Mouse (Mus musculus) testis, adult 2 months (tissue): ENCODE data around the gene Plvap.

Source experiments
- CTCF ChIP-seq: fragments of 200-500 bp; IDR thresholded peaks from 2 replicates; pipeline ENCODE4 v1.5.1; 2012; ENCODE audit warnings: low read depth, mild to moderate bottlenecking, inconsistent platforms, low read length, moderate library complexity; ENCODE audit not compliant: control insufficient read depth, insufficient read depth, insufficient replicate concordance
- POLR2A ChIP-seq: fragments of 200-500 bp; IDR thresholded peaks from 2 replicates; pipeline ENCODE4 v1.6.1; 2012; ENCODE audit warnings: low read depth, mild to moderate bottlenecking, inconsistent platforms, low read length, moderate library complexity; ENCODE audit not compliant: control insufficient read depth

DNA sequence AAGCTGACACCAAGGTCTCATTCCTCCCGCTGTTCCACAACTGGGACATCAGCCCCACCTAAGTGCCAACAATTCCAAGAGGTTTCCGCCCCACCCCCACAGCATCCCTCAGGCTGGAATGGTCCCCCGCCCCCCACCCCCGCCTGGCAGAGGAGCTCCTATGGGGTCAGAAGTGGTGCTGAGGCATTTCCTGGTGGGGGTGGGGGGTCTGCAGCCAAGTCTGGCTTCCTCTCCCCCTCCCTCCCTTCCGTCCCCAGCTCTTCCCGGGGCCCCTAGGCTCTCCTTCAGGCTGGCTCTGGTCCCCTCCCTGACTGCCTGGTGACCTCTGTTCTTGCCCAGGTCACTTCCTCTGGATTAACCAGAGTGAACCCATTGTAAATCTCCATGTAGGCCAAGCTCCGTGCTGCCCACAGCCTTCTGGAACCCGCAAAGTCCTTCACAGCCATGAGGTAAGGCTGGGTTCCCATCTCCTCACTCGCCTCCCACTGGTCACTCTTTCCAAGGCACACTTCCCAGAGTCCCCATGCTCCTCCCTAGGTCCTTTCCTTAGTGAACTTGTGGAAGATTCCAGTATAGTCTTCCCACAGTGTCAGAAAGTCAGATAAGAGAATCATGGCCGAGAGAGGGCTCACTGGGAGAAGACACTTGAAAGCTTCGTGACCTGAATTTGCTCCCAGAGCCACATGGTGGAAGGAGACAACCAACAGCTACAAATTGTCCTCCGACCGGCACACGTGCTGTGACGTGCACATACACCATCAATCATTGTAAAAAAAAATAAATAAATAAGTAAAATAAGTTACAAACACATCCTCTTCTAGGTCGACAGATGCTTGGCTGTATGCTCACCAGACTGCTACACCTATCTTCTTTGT is 12.5 kb downstream of the Plvap start:
- TF ChIP-seq POLR2A (no peak), CTCF (no peak)
